Mouse (Mus musculus): ENCODE results near the gene Slc7a6.

The Slc7a6 gene

DNA sequence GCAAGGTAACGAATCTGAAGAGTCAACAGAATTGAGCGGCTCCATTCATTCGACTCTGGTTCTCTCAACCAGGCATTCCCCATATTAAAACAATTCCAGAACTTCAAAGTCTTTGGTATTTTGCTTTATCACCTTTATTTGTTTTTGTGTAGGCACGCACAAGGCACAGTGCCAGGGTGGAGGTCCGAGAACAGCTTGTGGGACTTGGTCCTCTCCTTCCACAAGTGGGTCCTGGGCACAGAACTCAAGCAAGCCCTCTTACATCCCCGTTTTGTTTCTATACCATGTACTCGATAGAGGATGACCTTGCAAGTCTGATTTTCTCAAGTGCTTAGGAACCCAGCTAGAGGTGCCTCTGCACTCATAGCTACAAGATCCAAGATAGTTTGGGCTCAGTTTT, 30.0 kb upstream of the Slc7a6 start:
- CTCF ChIA-PET = interaction anchor here (1.2 kb wide), 1 partner anchor 10 kb away, joined by 3 read pairs; no protein-coding TSS in a partner anchor

DNA sequence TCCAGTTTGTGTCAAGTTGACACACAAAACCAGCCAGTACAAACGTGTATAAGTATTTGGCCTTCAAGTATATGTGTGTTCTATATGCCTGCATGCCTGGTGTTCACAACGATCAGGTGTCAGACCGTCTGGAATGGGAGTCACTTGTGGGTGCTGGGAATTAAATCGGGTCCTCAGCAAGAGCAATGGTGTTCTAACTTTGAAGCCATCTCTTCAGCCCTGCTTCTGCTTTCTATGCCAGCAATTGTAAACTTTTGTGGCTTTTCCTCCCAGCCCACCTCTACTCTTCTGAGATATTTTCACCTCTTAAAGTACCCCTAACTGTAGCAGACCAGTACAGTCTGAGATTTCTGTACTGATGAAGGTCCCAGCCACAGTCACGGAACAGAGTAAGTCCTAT, 28.5 kb upstream of the Slc7a6 start:
- CTCF ChIA-PET = no interaction called here

DNA sequence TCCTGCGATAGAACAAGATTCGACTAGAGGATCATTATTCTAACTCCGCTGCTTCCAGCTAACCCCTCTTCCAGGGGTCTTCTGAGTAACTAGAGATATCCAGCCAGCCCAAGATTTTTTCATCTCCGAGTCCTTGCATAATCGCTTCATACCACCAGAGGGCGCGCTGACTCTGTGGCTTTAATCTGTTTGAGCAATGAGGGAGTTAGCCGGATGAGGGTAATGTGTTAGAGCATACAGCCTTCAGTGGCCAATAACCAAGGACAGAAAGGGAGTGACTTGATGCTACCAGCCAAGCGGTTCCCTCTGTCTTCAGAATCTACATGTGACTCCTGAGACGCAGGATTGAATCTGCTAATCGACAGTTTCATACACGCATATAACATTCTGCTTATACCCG, 27.9 kb upstream of the Slc7a6 start:
- CTCF ChIA-PET = no interaction called here

DNA sequence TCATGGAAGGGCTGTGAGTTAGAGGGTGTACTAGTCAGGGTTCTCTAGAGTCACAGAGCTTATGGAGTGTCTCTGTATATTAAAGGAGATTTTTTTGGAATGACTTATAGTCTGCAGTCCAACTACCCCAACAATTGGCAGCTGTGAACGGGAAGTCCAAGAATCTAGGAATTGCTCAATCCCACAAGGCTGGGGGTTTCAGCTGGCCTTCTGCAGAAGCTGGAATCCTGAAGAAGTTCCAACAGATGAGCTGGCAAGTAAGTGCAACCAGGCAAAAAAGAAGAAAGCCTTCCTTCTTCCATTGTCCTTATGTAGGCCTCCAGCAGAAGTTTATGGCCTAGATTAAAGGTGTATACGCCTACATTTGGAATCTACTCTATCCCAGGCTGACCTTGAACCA, 23.3 kb upstream of the Slc7a6 start:
- CTCF ChIA-PET = interaction anchor here (0.9 kb wide), 1 partner anchor 28 kb away, joined by 3 read pairs; no protein-coding TSS in a partner anchor

DNA sequence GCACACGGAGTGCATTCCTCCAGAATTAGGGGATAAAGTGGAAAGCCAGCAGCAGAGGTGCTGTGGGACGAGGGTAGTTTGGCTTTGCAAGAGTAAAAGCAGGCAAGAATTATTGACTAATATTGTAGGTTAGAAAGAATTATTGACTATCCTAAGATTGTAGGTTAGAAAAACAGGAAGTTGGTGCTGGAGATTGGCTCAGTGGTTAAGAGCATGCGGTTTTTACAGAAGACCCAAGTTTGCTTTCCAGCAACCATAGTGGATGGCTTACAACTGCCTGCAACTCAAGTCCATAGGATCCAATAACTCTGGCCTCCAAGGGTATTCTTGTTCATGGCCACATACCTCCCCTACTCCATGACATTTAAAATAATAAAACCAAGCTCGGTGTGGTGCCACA, 22.6 kb upstream of the Slc7a6 start:
- CTCF ChIA-PET = no interaction called here

DNA sequence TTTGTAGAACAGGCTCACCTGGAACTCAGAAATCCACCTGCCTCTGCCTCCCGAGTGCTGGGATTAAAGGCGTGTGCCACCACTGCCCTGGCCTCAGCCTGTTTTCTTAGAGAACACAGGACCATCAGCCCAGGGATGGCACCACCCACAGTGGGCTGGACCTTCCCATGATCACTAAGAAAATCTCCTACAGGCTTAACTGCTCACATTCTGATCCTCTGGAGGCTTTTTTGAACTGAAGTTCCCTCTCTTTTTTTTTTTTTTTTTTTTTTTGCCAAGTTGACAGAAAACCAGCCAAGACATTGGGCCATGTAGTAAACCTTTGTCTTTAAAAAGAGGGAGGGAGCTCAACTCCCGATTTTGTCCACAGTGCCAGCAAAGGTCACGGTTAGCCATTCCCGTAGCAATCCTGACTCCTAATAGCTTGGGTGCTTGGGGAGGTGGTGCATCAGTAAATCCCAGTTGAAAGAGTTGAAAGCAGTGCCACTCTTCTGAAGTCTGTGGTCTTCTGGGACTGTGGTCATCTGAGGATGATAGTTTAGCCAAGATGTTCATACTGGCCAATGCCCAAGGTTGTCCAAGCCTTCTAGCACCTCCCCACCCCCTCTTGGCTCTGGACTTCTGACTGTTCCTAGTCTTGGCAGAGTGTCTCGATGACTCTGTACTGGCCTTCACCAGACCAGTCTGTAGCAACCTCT, 20.6 kb upstream of the Slc7a6 start:
- CTCF ChIA-PET = interaction anchor here (0.7 kb wide), 1 partner anchor 551 kb away, joined by 11 read pairs; no protein-coding TSS in a partner anchor

DNA sequence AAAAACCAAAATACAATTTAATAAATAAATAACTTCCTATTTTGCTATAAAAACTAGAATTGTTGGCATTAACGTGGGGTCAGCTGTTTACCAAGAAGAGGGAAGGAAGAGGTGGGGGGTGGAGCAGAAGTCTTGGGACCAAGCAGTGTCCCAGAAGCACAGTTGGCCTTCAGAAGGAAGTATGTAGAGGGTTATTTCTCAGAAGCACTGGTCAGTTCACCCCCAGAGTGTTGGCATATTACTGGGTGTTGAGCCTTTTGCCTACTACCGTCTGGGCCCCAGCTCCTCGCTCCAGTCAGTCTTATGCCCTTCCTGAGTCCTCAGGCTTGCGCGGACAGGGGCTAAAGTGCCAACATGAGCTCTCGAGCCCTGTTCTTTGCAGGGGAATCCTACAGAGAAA, 19.6 kb upstream of the Slc7a6 start:
- CTCF ChIA-PET = interaction anchor here (0.7 kb wide), 1 partner anchor 10 kb away, joined by 3 read pairs; no protein-coding TSS in a partner anchor

DNA sequence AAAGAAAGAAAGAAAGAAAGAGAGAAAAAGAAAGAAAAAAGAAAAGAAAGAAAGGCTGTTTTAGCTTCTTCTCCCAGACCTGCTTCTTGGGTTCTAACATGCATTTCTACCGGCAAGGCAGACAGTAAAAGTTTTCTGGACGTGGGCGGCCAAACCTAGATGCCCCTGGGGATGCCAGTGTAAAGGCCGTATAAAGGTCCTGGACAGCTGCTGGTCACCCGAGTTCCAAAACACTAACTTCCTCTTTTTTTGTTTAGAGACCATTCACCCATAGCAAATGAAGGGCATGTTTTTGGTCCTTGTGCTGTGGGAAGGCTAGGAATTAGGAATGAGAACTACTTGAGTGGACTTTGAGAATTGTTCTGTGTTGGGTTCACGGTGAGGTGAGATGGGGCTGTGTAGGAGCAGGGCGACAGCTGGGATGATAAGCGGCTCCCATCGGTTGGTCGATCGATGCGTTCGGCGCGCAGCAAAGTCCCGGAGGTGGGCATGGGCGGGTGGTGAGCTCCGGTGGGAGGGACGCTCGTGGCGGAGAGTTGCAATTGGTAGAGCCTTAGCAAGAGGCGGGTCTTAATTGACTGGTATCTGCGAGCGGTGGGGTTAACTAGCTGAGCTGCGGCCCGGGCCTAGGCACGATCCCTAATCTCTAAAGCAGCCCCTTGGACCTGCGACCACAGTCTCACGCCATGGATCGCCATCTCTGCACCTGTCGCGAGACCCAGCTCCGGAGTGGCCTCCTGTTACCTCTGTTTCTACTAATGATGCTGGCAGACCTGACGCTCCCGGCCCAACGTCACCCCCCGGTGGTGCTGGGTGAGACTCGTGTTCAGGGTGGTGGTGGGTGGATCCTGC, 18.6 kb upstream of the Slc7a6 start, which contains the start of gene Pla2g15:
Pla2g15 (plus strand) TSS at position 599 of the 852 bp plus-strand sequence.
- CTCF ChIA-PET = interaction anchor here (0.5 to 0.6 kb wide), 2 partner anchors 8 to 10 kb away, joined by 3 read pairs; no protein-coding TSS in a partner anchor

DNA sequence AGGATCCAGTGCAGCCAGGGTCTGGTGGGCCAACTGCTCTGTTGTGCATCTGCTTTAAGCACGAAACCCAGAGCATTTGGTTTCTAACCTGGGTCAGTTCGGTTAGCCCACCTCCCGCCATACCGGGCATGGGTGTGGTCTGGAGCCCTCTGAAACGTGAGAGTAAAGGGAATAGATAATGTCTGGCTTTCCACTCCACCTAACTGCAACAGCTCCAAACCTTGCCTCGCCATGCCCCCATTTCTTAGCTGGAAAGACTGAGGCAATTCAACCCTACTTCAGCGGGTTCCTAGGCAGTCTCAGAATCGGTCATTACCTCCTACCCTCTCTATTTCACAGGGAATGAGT, 18.0 kb upstream of the Slc7a6 start:
- CTCF ChIA-PET = interaction anchor here (0.6 kb wide), 1 partner anchor 10 kb away, joined by 3 read pairs; no protein-coding TSS in a partner anchor

DNA sequence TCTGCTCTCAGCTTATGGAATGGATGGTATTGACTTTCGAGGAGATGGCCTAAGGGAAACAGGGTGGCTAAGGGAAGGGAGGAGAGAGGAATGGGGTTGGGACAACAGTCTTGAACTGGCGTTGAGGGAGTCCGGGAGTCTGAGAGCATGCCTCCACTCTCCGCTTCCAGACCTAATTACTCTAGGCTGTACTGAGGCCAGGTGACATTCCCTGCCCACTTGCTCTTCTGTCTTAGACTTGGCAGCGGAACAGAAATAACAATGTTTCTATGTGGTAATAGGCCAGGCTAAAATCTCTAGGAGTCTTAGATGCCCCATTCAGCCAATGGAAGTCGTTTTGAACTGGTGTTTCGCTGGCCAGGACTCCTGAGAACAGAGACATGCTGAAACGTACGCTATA, 17.6 kb upstream of the Slc7a6 start:
- CTCF ChIA-PET = interaction anchor here (0.6 kb wide), 1 partner anchor 9 kb away, joined by 3 read pairs; no protein-coding TSS in a partner anchor

DNA sequence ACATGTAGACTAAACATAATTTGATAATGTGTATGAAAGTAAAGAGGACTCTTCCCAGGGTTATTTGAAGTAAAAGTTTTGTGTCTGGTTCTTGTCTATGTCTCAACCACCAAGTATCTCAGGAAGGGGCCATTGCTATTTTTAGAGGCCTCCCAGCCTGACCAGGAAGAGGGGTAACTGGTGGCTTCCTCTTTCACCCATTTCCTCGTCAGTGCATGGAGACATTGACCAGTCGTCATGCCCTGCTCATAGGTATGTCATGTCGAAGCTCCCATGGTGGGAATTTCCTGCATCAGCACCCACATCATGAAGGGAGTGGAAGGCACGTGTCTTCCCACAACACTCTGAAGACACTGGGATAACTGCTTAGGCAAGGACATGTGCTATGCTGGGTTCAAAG, 15.8 kb upstream of the Slc7a6 start:
- CTCF ChIA-PET = no interaction called here

DNA sequence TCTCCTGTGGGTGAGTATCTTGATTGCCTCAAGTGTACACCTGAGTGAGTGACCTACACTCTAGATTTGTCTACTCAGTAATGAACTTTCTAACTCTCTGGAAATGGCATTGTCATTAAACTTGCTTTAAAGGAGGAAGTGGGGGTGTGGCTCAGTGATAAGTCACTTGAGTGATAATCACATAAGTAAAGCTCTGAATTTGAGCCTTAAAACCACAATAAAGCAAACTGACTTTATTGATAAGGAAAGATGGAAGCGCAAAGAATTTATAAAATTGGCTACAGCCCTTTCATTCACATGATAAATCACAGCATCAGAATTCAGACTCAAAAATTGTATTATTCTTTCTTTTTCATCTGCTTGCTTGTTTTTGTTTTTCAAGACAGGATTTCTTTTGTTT, 11.2 kb upstream of the Slc7a6 start:
- CTCF ChIA-PET = no interaction called here

DNA sequence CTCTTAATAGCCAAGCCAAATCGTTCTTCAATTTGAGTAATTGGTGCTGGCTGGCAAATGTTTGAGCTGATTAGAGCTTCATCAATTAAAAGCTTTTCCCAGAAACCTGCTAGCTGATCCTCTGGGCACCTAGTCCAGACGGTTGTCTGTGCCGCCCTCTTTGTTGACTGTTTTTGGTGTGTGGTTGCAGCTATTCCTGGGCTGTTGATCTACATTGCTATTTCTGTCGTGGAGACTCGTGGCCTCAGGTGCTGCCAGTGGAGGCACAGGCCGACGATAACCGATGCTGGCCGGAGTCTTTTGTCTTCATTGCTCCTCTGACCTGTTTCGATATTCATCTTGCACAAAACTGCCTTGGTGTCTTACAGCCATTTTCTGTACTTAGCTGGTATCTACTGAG, 10.3 kb upstream of the Slc7a6 start:
- CTCF ChIA-PET = no interaction called here

DNA sequence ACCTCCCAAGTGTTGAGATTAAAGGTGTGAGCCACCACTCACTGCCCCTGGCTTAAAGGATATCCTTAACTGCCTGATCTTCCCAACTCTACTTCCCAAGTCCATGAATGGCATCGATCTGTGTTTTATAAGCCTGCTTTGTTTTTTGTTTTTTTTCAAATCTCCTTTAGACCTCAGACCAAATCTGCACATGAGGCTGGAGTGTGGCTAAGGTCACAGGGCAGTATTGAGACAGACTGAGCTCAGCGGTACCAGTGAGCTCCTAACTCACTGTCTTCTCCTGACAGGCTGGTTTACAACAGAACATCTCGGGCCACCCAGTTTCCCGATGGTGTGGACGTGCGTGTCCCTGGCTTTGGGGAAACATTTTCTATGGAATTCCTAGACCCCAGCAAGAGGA, 8.8 kb upstream of the Slc7a6 start:
- CTCF ChIA-PET = interaction anchor here (0.8 kb wide), 1 partner anchor 9 kb away, joined by 3 read pairs; no protein-coding TSS in a partner anchor

DNA sequence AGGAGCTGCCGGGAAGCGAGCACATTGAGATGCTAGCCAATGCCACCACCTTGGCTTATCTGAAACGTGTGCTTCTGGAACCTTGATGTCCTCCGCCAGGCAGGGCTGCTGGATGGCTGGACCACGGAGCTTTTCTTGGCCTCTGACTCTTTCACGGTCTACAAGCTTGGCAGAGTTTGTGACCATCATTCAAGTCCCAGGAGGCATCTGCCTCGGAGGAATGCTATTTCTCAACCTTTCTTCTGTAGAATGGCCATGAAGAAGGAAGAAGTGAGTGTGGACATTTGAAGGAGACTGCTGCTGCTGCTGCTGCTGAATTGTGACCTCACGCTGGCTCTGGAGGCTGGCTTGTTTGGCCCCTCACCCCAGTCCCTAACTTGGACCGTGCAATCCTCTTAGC, 5.4 kb upstream of the Slc7a6 start:
- CTCF ChIA-PET = interaction anchor here (0.5 to 1.0 kb wide), 2 partner anchors 32 to 203 kb away, joined by 3 to 8 read pairs; no protein-coding TSS in a partner anchor

DNA sequence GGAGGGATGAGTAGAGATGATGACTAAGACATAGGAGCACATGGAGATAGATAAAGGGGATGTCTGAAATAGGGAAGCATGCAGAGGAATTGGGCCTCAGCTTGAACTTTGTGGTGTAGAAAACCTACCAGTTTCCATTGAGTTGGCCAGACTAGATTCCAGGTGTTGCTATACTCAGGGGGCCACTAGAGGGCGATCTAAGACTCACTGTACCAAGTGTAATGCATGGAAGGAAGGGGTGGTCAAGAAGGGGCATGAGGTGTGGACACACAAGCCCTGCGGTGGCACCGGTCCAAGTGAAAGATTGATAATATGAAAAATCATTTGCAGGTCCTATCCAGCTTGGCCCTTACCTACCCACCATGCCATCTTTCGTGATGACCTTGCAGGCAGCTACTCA, 3.2 kb upstream of the Slc7a6 start:
- CTCF ChIA-PET = interaction anchor here (1.0 kb wide), 1 partner anchor 24 kb away, joined by 3 read pairs; no protein-coding TSS in a partner anchor

DNA sequence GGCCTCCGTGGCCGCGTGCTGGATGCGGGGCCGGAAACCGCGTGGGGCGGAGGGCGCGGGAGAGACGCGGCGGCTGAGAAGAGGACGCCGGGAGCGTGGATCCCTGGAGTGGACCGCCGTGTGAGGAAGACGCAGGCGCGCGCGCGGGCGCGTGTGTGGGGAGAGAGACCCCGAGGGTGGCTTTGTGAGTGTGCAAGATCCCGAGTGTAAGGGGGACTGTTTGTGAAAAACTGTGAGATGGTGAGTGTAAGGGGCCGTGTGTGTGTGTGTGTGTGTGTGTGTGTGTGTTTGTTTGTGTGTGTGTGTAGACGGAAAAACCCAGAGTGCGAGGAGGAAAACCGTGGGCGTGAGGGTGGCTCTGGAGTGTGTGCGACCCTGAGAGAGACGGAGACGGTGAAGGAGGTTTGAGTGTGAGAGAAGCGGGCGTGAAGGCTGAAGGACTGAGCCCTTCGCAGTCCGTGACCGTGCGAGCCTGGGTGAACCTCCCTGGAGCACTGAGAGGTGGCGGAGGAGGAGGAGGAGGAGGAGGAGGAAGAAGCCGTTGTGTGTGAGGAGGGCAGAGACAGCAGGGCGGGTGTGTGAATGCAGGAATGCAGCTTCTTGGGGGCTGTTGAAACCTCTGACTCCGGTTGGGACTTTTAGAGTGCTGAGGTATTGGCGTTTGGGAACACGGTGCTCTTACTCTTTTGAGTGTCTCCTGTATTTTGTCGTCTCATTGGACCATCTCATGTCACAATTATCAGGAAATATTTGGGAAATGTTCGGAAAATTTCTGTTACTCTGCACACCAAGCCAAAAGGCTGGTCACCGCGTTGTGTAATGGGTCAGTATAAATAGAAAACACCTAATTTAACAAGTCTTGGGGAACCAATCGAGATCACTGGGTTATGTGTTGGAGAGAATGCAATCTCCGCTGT, 618 bp downstream of the Slc7a6 start:
- CTCF ChIA-PET = no interaction called here

DNA sequence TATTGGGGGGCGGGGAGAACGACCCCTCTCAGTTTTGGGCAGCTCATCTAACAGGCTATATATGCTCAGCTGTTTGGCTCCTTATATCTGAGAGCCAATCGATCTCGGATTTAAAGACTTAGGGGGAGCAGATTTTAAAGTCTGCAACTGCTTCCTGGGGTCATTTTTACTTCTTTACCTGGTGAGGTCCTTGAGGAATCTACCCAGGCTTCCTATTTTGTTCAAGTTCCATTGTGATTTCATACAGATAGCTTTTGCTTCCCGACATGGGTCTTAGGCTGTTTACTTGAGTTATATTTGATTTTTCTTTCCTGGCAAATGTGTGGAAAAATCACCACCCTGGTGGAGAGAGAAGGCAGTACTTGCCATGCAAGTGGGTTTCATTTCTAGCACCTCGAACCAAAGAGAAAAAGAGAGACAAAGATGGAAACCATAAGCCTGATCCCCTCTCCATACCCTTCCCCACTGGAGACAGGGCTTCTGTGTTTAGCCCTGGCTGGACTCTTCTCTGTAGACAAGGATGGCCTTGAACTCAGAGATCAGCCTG, 1.4 kb downstream of the Slc7a6 start:
- CTCF ChIA-PET = interaction anchor here (0.6 to 0.7 kb wide), 2 partner anchors 19 to 561 kb away, joined by 3 to 10 read pairs; no protein-coding TSS in a partner anchor

DNA sequence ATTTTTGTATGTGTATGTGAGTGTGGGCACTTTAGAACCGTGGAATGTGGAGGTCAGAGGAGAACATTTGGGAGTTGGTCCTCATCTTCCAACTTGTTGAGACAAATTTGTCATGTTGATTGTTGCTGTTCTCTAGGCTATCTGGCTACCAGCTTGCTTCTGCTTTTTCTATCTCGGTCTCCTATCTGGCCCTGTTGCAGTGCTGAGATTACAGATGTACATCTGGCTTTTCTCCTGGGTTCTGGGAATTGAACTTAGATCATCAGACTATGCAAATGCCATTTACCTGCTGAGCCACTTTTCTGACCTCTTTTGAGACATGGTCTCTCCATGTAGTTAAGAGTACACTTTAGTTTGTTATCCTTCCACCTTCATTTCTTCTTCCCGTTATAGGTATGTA, 4.9 kb downstream of the Slc7a6 start:
- CTCF ChIA-PET = interaction anchor here (0.6 to 1.1 kb wide), 3 partner anchors 29 to 268 kb away, joined by 3 to 13 read pairs (median 7); no protein-coding TSS in a partner anchor

DNA sequence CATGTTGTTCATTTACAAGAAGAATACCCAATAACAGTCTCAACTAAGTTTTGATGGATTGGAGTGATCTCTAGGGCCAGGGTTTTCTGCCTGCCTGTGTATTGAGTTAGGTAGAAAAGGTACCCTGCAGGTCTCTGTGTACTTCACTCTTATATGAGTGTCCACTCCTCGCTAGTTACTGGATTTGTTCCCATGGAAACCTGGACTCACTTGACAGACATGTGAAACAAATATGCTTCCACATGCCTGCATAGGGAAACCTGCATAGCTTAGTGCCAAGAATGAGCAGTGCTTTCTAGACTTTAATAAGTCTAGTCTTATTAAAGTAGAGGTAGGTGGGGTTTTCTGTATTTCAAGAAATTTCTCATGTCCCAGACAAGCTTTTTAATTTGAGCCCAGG, 8.2 kb downstream of the Slc7a6 start:
- CTCF ChIA-PET = no interaction called here

DNA sequence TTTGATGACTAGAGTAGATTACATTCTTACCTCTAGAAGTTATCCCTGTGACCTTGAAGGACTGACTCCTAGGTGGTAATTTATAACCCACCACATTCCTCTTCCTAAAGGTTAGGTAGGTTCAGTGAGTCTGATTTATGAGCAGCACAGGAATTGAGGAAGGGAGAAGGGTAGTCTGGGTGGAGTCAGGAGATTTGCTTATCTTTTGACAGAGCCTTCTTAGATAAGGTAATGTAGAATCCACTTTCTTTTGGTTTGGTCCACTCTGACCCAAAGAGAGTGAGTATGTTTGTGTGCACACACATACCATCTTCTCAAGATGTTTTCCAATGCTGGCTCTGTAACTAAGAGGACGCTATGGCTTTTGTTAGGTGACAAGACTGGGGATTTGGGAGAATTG, 8.9 kb downstream of the Slc7a6 start:
- CTCF ChIA-PET = no interaction called here
